Mouse (Mus musculus) cortical plate, adult 2 months (tissue): ENCODE measurements at regions not wholly inside any gene's neighbourhood (a gene's known extent, or its start where the extent isn't known, plus 50 kb on each side); places are given as distances from the start of the nearest gene placed in this dataset.

Source experiments
- CTCF ChIP-seq: fragments of 200-500 bp; IDR thresholded peaks from 2 replicates; pipeline ENCODE4 v1.5.1; 2011; ENCODE audit warnings: mild to moderate bottlenecking, control low read depth, low read length; ENCODE audit not compliant: insufficient read depth; ENCODE audit errors: extremely low read depth
- POLR2A ChIP-seq: fragments of 200-500 bp; IDR thresholded peaks from 2 replicates; pipeline ENCODE4 v1.6.1; 2011; ENCODE audit warnings: mild to moderate bottlenecking, low read length, control low read depth; ENCODE audit not compliant: insufficient read depth; ENCODE audit errors: extremely low read depth

DNA sequence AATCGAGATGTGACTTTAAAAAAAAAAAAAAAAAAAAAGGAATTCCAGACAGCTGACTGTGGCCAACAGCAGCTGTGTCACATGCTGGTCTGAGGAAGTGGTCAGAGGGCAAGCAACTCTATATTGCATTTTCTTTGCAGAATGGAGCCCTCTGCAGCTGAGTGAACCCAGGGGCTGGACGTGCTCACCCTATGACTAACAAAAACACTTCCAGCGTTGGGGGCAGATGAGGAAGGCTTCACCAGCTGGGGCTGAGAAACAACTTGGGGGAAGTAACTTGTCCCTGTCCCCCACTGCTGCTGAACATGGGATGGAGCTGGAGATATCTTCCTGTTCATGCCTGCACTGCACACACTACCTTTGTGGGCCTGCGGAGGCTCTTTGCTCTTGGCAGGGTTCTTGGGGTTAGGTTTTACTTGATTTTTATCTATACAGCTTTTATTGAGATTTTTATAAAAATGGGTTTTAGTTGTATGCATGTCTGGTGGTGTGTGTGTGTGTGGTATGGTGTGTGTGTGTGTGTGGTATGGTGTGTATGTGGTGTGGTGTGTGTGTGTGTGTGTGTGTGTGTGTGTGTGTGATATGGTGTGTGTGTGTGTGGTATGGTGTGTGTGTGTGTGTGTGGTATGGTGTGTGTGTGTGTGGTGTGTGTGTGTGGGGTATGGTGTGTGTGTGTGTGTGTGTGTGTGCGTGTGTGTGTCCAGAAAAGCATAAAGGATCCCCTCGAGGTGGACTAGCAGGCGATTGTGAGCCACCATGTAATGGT lies 57.0 kb upstream of the Itm2b start:
- TF ChIP-seq CTCF: no peak
- no peak for TF ChIP-seq POLR2A
